Mouse (Mus musculus) ZHBTc4 (cell line): ENCODE measurements around the gene Hook2.

Experiments
- DNase-seq: peaks from one replicate; pipeline ENCODE4 v3.0.0-alpha.2; 2011; ENCODE audit warnings: low read depth, low spot score

The Hook2 gene

GRCm38 (mm10) chr8:84987388-84987787 is 3.0 kb upstream of the Hook2 start:
- DNase-seq, result no peak

GRCm38 (mm10) chr8:84987903-84988302 is 2.5 kb upstream of the Hook2 start:
- DNase-seq, result no peak

DNA sequence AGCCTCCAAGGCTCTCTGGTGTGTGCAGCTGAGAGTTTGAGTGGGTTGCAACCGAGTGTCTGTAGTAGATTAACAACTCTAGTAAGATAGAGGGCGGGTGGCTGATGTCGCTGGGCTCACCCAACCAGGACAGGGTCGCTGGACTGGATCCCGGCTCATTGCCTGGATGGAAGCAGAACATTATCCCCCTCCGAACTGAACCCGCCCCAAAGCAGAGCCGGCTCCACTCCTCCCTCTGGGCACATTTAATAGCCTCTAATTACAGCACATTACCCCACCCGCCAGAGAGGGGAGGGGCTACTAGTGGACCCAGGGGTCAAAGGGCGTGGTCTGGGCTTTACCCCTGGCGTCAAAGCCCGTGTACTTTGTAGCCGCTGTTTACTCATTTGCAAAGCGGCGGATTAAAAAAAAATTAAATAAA is 1.1 kb upstream of the Hook2 start:
- peak; percentile 83 for DNase-seq

- peak; percentile 97 for DNase-seq
These were observed 593 bp upstream of the Hook2 start for GRCm38 (mm10) chr8:84989810-84990209.

- DNase-seq, result peak; percentile 81
These were observed 433 bp downstream of the Hook2 start for GRCm38 (mm10) chr8:84990836-84991235.

- DNase-seq, result no peak
These were observed 4.0 kb downstream of the Hook2 start for GRCm38 (mm10) chr8:84994375-84994774.

DNA sequence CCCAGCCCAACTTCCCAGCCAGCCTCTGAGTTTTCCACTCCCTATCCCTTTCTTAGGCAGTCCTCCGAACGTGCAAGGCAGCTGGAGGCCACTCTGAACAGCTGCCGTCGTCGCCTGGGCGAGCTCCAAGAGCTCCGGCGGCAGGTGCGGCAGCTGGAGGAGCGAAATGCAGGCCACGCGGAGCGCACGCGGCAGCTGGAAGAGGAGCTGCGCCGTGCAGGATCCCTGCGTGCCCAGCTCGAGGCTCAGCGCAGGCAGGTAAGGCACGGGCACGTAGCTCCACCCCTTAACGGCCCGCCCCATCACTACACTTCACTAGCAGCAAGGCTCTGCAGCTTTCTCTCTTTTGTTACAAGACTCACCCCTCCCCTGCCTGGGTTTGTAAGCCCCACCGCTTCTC is 5.3 kb downstream of the Hook2 start:
- DNase-seq, result peak; percentile 70

DNA sequence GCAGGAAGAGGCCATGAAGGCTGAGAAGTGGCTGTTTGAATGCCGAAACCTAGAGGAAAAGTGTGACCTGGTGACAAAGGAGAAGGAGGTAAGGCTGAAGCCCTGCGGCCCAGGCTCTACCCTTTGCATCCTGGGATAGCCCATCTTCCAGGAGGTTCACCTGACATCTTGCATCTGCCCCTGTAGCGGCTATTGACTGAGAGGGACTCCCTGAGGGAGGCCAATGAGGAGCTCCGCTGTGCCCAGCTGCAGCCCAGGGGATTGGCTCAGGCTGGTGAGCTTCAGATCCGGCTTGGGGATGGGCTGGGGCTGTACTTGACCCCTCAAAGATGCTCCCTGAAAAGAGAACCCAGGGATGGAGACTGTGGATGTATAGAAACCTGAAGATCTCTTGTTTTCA is 6.6 kb downstream of the Hook2 start:
- no peak for DNase-seq

DNA sequence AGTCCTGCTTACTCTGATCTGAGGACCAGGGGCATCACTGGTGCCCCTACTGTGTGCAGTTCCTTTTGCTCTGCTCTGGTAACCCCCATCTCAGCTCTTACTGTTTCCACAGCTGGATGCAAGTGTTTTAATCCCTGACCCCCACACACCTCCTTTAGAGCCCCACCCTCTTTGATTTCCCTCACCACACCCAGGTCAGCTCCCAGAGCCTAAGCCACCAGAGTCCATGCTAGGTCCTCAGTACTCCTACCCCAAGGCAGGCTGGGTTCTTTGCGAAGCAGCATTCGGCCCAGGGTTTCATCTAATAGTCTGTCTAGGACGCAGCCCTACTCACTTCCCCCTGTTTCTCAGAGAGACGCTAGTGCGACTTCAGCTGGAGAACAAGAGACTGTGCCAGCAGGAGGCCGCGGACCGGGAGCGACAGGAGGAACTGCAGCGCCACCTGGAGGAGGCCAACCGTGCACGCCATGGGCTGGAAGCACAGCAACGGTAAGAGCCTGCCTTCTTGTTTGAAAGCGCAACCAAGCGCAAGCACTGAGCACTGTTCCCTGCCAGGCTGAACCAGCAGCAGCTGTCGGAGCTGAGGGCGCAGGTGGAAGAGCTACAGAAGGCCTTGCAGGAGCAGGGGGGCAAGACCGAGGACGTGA is 7.4 kb downstream of the Hook2 start:
- peak; percentile 98 for DNase-seq

GRCm38 (mm10) chr8:85007686-85008085 is 17.3 kb downstream of the Hook2 start:
- peak; percentile 86 for DNase-seq

- DNase-seq, result peak; percentile 58
These were observed 20.8 kb downstream of the Hook2 start for GRCm38 (mm10) chr8:85011242-85011641.

GRCm38 (mm10) chr8:85013230-85013840 is 22.9 kb downstream of the Hook2 start:
- peak; percentile 95 for DNase-seq

DNA sequence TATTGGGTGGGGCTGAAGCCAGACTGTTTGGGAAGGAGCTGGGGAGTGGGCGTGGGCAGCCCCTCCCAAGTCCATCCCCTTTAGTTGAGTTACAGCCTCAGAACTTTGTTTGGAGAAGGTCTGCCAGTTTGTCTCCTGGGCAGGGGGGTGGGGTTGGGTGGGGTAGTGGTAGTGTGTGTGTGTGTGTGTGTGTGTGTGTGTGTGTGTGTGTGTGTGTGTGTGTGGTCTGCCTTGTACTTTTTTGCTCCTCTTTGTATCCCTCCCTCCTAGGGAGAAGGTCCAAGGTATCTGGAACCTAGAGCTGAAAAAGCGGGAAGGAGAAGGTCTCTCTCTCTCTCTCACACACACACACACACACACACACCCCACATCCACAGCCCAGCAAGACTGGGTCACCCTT is 24.0 kb downstream of the Hook2 start, which contains the start of gene Best2:
Gene Best2, minus strand, starts transcription at position 101 of the 400 bp plus-strand sequence.
- DNase-seq, result no peak

DNA sequence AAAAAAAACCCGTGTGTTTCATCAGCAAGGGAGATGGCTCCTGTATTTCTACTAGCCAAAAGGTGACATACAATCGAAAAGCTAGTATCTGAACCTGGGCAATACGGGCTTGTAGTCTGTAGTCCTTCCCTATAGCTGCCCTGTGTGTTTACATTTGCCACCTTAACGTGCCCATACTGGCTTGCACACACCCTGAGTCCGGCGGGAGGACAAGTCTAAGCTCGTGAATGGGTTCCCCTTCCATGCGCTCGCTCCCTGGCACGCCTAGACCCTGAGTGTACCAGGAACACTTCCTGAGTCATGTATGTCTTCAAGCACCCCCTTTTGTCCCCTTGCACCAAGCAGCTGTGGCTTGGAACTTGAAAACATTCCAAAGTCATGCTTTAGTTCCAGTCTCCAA is 26.3 kb downstream of the Hook2 start:
- DNase-seq, result no peak

- peak; percentile 36 for DNase-seq
These were observed 26.8 kb downstream of the Hook2 start for GRCm38 (mm10) chr8:85017209-85017608.

- DNase-seq, result peak; percentile 67
These were observed 31.2 kb downstream of the Hook2 start for GRCm38 (mm10) chr8:85021514-85022055.

DNA sequence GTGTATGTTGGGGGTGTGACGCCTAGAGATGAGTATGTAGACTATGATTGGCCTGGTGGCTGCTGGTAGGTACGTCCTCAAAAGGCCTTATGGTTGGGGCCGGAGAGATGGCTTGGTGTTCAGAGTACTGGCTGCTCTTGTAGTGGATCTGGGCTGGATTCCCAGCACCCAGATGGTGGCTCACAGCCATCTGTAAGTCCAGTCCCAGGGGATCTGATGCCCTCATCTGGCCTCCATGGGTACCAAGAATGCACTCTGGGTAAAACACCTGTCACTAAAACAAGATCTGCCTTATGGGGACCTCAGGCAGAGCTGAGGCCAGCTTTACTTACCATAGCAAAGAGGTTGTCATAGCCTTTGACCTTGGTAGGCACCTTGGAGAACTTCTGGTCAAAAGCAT is 33.4 kb downstream of the Hook2 start:
- DNase-seq, result no peak

DNA sequence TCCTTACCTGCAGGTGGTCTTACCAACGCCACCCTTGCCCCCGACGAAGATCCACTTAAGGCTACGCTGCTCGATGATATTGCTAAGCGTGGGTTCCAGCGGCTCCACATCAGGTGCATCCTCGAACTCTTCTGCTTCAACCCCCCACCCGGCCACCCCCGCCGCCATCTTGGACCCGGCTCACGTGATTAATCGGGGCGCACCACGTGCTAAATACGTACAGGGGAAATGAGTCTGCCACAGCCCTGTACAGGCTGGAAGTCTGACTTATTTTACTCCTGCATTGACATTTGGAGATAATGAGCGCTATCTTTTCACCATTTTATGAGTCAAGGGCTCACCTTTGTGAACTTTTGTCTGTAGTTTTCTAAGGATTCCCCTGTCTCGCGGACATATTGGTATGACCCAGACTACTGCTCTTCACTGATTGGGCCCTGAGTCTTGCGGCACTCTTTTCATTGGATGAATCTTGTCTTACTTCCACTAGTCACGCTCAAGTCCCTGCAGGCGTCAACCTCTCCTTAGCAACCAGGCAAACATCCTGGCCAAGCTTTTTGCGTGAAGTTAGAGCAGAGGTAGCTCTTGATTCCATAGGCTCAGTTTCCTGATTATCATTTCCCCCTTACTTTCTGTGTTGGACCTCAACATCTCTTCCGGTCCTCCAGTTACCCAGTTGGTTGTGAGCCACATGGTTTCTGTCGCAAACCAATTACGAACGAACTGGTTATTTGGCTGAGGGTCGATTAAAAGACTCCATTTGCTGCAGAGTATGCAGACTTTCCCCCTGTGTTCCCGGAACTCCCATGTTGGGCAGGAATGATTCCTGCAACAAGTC is 34.9 kb downstream of the Hook2 start, which contains the start of gene Asna1:
Gene Asna1, minus strand, starts transcription at position 184 of the 835 bp plus-strand sequence.
- peak; percentile 95 for DNase-seq

GRCm38 (mm10) chr8:85026670-85027515 is 36.5 kb downstream of the Hook2 start, which contains the start of gene Trir:
Gene Trir, plus strand, starts transcription at chr8:85026823.
- DNase-seq, result peak; percentile 99

DNA sequence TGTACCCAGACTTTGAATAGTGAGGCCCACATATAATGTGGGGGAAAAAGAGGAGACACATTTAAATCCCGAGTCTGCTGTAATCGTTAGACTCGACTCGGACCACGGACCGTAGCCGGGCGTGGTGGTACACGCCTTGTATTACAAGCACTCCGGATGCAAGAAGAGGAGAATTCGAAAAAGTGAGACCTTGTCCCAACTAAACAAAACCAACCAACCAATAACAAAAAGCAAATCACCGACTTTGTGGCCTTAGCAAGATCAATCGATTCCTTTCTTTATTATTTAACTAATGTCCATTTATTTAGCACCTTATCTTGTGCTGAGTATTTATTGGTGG is 37.1 kb downstream of the Hook2 start:
- peak; percentile 41 for DNase-seq

DNA sequence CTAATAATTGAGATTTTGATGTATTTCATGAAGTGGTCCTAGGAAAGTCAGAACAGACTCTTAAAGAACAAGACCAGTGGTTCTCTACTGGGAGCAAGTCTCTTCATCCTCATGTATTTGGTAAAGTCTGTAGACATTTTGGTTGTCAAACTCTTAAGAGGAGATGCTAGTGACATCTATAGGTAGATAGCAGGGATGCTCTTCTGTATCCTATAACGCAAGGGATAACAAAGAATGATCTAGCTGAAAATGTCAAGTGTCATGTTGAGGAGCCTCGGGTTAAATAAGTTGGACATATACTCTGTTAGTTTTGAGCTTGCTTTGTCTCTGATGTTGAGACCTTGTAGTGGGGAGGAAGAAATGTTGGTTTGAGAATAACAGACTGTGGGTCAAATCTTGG is 37.5 kb downstream of the Hook2 start:
- DNase-seq, result no peak
